Mouse (Mus musculus) hindbrain, embryonic 11.5 days (tissue): ENCODE results near the gene Src. TPM values are rescaled to one million over a fixed set of nuclear protein-coding genes. Genes with fewer than 3 reads are reported as not detected.
A peak's percentile ranks its signal among the peaks of the same experiment; 100 is the strongest.

Source experiments
- ATAC-seq: fragments of 200-750 bp; cut with Nextera tagmentation; 2 replicates; pipeline ENCODE4 v1.8.0; 2017; ENCODE audit warnings: mild to moderate bottlenecking, moderate TSS enrichment, moderate library complexity; ENCODE audit not compliant: low FRiP score
- DNase-seq: peaks from one replicate; pipeline ENCODE4 v3.0.0-alpha.2; 2015; ENCODE audit warnings: low spot score
- H3K27ac ChIP-seq: fragments of 300-500 bp; sonication (generic); 2 replicates; pipeline ENCODE4 v1.5.1; 2014; ENCODE audit warnings: mild to moderate bottlenecking, low read depth, low read length
- H3K27me3 ChIP-seq: fragments of 300-500 bp; sonication (generic); 2 replicates; pipeline ENCODE4 v1.6.1; 2014; ENCODE audit warnings: mild to moderate bottlenecking, low read length, moderate library complexity, mixed read lengths; ENCODE audit not compliant: control insufficient read depth, insufficient read depth
- H3K36me3 ChIP-seq: fragments of 300-500 bp; sonication (generic); 2 replicates; pipeline ENCODE4 v1.6.1; 2014; ENCODE audit warnings: mild to moderate bottlenecking, low read length, moderate library complexity, mixed read lengths; ENCODE audit not compliant: control insufficient read depth, insufficient read depth
- H3K4me1 ChIP-seq: fragments of 300-500 bp; sonication (generic); replicated peaks from 2 replicates; pipeline ENCODE4 v1.6.1; 2014; ENCODE audit warnings: low read length, mixed read lengths; ENCODE audit not compliant: control insufficient read depth, insufficient read depth
- H3K4me2 ChIP-seq: fragments of 300-500 bp; sonication (generic); replicated peaks from 2 replicates; pipeline ENCODE4 v1.6.1; 2014; ENCODE audit warnings: mild to moderate bottlenecking, low read depth, low read length
- H3K4me3 ChIP-seq: fragments of 300-500 bp; sonication (generic); 2 replicates; pipeline ENCODE4 v1.5.1; 2014; ENCODE audit warnings: low read depth, low read length
- H3K9ac ChIP-seq: fragments of 300-500 bp; sonication (generic); 2 replicates; pipeline ENCODE4 v1.6.1; 2014; ENCODE audit warnings: low read depth, low read length
- H3K9me3 ChIP-seq: fragments of 300-500 bp; sonication (generic); 2 replicates; pipeline ENCODE4 v1.6.1; 2016; ENCODE audit warnings: low read length; ENCODE audit not compliant: control insufficient read depth
- WGBS: fragments of 180-500 bp; shearing (Covaris S2); extraction: QIAGEN DNeasy Blood & Tissue Kit; methylation state at CpG from one replicate; pipeline ENCODE4 v1.1.7; 2014; 5-methylcytosine and 5-hydroxymethylcytosine counted together
- polyA plus RNA-seq: library from polyadenylated mRNA; unstranded; fragments of >200 nt; fragmentation: Nextera tagmentation; extraction: Ambion mirVana; gene quantifications from 2 replicates; pipeline ENCODE4 v1.2.1, GENCODE M21; 2014

Gene Src
- polyA plus RNA-seq, 1 experiment from 2014 or later = 14.4 TPM

GRCm38 (mm10) chr2:157437123-157437522 lies 18.9 kb downstream of the Src start:
- no peak for DNase-seq
- no peak overlapping the region for H3K27ac ChIP-seq
- H3K9ac ChIP-seq = no peak overlapping the region
- no peak overlapping the region for H3K4me2 ChIP-seq
- H3K4me3 ChIP-seq = no peak overlapping the region
- ATAC-seq = no peak
- 88% methylated on average over 3 of the region's 3 CpGs for WGBS
- H3K4me1 ChIP-seq = peaks cover 6% of the 10 kb centered on the region
- no peaks in the 10 kb centered on the region for H3K27me3 ChIP-seq
- peaks cover 7% of the 10 kb centered on the region; the same call in 1 of the 2 replicates for H3K36me3 ChIP-seq
- H3K9me3 ChIP-seq = no peaks in the 10 kb centered on the region

GRCm38 (mm10) chr2:157441363-157441762 lies 23.1 kb downstream of the Src start:
- Histone ChIP-seq H3K36me3 (peaks cover 7% of the 10 kb centered on the region; the same call in 1 of the 2 replicates), H3K27ac (no peak overlapping the region), H3K9me3 (no peaks in the 10 kb centered on the region), H3K9ac (no peak overlapping the region), H3K4me2 (no peak overlapping the region), H3K4me1 (no peaks in the 10 kb centered on the region), H3K27me3 (no peaks in the 10 kb centered on the region), H3K4me3 (no peak overlapping the region)
- ATAC-seq (no peak), DNase-seq (no peak)
- 96% methylated on average over 1 of the region's 1 CpGs for WGBS

- no peaks in the 10 kb centered on the region for H3K36me3 ChIP-seq
- H3K9ac ChIP-seq = no peak overlapping the region
- no peaks in the 10 kb centered on the region for H3K27me3 ChIP-seq
- 89% methylated on average over 15 of the region's 15 CpGs for WGBS
- no peaks in the 10 kb centered on the region for H3K4me1 ChIP-seq
- H3K4me3 ChIP-seq = no peak overlapping the region
- no peaks in the 10 kb centered on the region for H3K9me3 ChIP-seq
- DNase-seq (no peak), ATAC-seq (no peak)
- no peak overlapping the region for H3K4me2 ChIP-seq
- H3K27ac ChIP-seq = no peak overlapping the region
Observed at GRCm38 (mm10) chr2:157447297-157448158, 29.3 kb downstream of the Src start.

GRCm38 (mm10) chr2:157448356-157448755 lies 30.1 kb downstream of the Src start:
- WGBS = 71% methylated on average over 7 of the region's 7 CpGs
- Histone ChIP-seq H3K9ac (no peak overlapping the region), H3K27me3 (no peaks in the 10 kb centered on the region), H3K36me3 (no peaks in the 10 kb centered on the region), H3K27ac (no peak overlapping the region), H3K4me2 (no peak overlapping the region), H3K4me3 (no peak overlapping the region), H3K4me1 (no peaks in the 10 kb centered on the region), H3K9me3 (no peaks in the 10 kb centered on the region)
- no peak for ATAC-seq
- DNase-seq = no peak

GRCm38 (mm10) chr2:157450905-157451304 lies 32.7 kb downstream of the Src start:
- WGBS = 92% methylated on average over 3 of the region's 3 CpGs

GRCm38 (mm10) chr2:157451372-157452040 lies 33.3 kb downstream of the Src start:
- WGBS = 89% methylated on average over 7 of the region's 7 CpGs
- Histone ChIP-seq H3K36me3 (no peaks in the 10 kb centered on the region), H3K27ac (no peak overlapping the region), H3K4me1 (no peaks in the 10 kb centered on the region), H3K9me3 (no peaks in the 10 kb centered on the region), H3K4me2 (no peak overlapping the region), H3K27me3 (no peaks in the 10 kb centered on the region), H3K4me3 (no peak overlapping the region), H3K9ac (no peak overlapping the region)
- DNase-seq (no peak), ATAC-seq (no peak)

More at GRCm38 (mm10) chr2:157450905-157451304, 32.7 kb downstream of the Src start:
- Histone ChIP-seq H3K9me3 (no peaks in the 10 kb centered on the region), H3K4me3 (no peak overlapping the region), H3K4me1 (no peaks in the 10 kb centered on the region), H3K36me3 (no peaks in the 10 kb centered on the region), H3K27ac (no peak overlapping the region), H3K4me2 (no peak overlapping the region), H3K9ac (no peak overlapping the region), H3K27me3 (no peaks in the 10 kb centered on the region)
- ATAC-seq (no peak), DNase-seq (no peak)

- H3K27me3 ChIP-seq = no peaks in the 10 kb centered on the region
- peak overlapping the region; percentile 73 for H3K9ac ChIP-seq
- H3K4me2 ChIP-seq = peak overlapping the region; percentile 47
- H3K4me3 ChIP-seq = peak overlapping the region; percentile 17
- peaks cover 21% of the 10 kb centered on the region for H3K4me1 ChIP-seq
- H3K9me3 ChIP-seq = no peaks in the 10 kb centered on the region
- ATAC-seq = peak; percentile 85
- WGBS = under 1% methylated on average over 56 of the region's 56 CpGs
- H3K36me3 ChIP-seq = no peaks in the 10 kb centered on the region
- DNase-seq = peak; percentile 96
- H3K27ac ChIP-seq = peak overlapping the region; percentile 61
Observed at GRCm38 (mm10) chr2:157457100-157457806, 39.0 kb downstream of the Src start.

- peaks cover 34% of the 10 kb centered on the region for H3K4me1 ChIP-seq
- WGBS = 15% methylated on average over 12 of the region's 14 CpGs
- ATAC-seq = peak; percentile 13; the same call in 1 of the 2 replicates
- no peaks in the 10 kb centered on the region for H3K27me3 ChIP-seq
- H3K9me3 ChIP-seq = no peaks in the 10 kb centered on the region
- H3K36me3 ChIP-seq = no peaks in the 10 kb centered on the region
- H3K9ac ChIP-seq = no peak overlapping the region
- DNase-seq = peak; percentile 95
- H3K4me2 ChIP-seq = no peak overlapping the region
- H3K4me3 ChIP-seq = no peak overlapping the region
- peak overlapping the region; percentile 49; the same call in 1 of the 2 replicates for H3K27ac ChIP-seq
Observed at GRCm38 (mm10) chr2:157458472-157458871, 40.2 kb downstream of the Src start.
